Mouse (Mus musculus): ENCODE results near the gene Ano6.

The Ano6 gene

DNA sequence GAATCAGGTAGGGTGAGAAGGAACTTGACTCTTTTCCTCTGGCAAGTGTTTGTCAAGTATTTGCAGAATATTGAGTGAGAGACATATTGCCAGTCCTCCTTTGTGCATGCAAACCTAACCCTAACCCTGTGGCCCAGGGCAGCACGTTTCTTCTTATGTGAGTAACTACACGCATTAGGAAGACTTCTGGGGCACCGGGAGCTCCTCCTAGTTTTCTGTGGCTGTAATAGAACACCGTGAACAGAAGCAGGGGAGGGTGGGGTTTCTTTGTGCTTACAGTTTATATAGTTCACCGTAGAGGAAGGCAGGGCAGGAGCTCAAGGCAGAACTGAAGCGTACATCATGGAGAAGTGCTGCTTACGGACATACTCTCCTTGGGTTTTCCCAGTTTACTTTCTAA lies 65.3 kb downstream of the Ano6 start:
- no peak for DNase-seq (ENCODE audit: low spot score in 2 of 2)

DNA sequence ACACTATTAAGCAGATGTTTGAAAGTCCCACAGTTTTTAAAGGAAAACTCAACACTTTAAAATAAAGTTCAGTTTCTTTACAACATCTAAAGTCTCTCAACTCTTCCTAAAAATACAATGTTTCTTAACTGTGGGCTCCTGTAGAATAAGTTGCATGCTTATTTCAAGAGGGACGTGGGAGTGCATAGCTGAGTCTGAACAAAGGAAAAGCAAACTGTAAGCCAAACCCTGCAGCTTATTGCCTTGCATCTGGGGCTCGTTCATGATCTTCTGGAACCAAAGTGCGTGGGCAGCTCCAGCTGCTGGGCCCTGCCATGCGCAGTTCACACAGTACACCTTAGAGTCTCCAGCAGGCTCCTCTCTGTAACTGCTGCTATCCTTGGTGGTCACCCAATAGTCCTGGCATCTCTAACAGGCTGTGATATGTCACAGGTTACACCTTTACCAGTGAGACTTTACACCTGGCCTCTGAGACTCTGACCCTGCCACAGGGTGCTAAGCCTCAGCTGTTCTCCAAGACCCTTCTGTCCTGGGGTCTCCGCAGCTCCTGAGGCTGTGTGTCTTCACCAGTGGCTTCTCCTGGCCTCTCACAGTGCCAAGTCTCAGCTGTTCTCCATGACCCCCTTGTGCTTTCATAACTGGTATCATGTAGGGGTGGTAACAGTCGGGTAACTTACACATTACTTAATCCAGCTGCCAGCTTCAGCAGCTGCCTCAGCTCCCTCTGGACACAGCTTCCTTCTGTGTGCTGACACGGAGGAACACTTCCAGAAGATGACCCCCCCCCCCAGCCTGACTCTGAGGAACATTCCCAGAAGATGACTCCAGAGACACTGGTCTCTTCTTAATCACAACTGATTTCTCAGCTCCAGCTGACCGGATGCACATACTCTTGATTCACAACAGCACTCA lies 66.3 kb downstream of the Ano6 start:
- DNase-seq (ENCODE audit: low spot score in 2 of 2), result no peak

DNA sequence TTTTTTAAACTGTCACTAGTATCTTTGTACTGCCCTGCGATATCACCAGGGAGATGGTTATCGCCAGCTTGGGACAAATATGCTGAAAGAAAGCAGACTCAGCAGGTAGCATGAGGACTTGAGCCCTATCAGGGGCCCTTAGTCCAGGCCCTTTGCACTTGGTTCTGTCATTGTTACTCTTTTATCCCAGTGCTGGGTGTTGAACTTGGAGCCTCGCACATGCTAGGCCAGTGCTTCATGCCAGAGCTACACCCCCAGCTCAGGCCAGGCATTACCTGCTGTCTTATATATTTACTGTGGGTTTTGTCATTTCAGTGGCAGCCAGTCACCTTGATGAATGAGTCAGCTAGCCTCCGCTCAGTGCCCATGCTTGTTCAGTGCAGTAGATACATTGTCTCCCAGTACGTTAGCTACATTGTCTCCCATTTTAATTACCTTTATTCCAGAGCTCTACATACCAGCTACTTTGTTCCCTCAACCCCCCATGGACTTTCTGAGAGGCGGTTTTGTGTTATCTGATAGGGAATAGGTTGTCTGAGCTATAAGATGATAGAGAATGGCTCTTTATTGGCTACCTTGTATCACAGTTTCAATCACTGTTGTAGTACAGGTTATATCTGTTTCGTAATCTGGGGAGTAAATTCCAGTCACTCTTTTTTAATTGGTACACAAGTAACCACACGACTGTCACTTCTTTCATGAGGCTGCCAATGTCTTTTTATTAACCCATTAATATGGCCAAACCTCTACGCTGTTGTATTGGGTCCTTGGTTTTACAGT lies 68.4 kb downstream of the Ano6 start:
- DNase-seq (ENCODE audit: low spot score in 2 of 2), result no peak

DNA sequence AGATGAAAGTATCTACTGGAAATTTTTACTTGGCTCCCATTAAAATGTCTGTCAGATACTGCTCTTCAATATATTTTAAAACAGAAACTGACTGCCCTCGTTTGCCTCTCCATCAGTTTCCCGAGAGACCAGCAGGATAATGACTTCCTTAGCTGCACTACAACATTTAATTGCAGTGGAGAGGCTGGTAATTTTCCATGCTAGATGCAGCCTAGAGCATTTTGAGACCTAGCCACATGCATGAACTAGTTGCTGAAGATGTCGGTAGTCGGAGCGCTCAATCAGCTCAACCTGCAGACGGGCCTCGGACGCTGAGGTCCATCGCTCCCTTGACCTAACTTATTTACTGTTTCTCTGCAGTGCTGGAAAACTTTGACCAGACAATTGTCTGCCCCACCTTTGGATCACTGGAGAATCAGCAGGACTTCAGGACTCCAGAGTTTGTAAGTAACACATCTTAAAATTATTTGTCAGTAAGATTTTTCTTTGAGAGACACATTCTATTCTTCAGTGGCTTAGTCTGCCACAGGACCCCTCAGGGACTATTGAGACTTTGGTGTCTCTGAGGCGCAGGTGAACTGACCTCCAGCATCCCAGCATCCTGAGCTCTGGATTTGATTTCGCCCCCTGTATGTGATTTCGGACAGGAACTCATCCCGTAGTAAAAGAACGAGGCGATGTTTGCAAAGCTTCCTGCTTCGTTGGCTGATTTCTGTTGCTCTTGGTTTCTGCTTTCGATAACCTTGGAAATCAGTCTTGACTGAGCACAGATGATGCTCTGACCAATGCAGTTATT lies 73.4 kb downstream of the Ano6 start:
- no peak for DNase-seq (ENCODE audit: low spot score in 2 of 2)

DNA sequence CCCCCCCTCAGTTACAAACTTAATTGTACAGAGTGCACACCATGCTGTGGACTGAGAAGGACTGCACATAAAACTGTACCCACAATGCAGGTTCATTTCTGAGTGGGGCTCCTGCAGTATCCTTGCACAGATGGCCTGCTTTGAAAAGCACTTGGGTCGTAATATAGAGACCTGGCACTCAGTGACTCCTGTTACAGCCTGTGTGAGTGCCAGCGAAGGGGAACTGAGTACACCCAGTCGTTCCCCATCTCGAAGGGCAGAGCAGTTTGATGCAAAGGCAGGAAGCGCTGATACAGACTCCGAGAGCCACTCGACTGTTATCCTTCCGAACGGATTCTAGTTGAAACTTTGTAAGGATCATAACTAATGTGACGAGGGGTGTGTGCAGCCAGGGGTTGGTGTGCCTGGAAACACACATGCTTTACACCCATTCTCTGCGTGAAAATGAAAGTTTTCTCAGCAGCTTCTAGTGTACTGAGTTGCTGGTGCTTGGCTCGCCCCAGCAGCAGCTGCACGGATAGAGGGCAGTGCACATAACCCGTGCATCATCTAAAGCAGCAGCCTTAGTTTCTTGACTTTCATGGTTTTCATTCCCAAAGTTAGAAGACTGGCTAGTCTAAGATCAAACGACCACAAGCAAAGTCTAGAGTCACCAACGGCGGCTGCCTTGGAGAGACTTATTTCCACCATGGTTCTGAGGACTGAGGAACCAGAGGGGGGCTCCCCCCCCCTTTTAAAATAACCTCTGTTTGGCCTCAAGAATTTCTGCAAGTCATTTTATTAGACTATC lies 74.9 kb downstream of the Ano6 start:
- DNase-seq (ENCODE audit: low spot score in 2 of 2), result no peak

DNA sequence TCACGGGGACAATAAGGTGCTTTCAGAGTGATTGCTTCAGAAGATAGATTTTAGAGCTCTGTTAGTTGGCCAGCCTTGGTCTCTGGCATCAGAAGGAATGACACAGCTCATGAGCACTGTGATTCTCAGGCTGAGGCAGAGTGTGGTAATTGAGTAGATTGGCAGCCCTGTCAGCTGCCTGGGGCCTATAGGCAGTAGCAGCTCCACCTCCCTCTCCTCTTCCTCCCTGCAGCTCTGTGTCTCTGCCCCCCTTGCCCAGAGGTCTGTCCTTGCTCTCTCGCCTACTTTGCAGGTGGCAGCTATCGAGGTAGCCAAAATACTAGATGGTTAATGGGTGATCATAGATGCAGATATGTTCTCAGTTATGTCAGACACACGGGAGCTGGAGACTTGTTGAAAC lies 77.5 kb downstream of the Ano6 start:
- DNase-seq (ENCODE audit: low spot score in 2 of 2), result no peak

DNA sequence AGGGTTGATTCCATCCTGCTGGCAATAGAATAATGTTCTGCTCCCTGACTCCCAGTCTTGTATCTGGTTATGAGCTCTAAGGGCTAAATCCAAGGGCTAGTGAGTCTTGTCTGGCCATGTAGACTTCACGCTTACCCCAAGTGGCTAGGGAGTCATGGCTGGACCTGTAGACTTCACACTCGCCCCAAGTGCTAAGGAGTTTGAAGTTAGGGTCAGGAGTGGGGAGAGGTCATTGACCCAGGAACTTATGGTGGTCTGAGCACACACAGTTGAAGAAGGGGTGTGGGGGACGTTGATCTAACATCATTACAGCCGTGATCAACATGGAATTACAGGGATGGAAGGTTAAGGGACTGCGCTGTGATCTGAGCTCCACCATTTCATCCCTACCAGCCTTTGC lies 79.0 kb downstream of the Ano6 start:
- no peak for DNase-seq (ENCODE audit: low spot score in 2 of 2)

DNA sequence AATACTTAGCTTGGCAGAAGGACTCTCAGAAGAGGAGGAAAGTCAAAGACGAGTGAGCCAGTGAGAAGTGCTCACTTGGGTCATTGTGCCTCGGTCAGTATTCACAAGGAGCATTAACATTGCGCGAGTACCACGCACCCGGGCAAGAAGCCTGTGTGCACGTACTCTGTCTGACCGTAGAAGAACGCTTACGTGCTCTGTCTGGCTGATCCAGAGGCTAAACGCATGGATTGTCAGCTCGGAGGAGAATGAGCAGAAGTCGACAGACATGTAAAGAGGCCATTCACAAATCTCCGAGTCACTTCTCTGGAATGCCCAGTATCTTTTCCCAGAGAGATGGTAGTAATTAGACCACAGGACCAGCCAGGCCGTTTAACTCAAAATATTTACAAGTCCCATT lies 81.0 kb downstream of the Ano6 start:
- no peak for DNase-seq (ENCODE audit: low spot score in 2 of 2)

DNA sequence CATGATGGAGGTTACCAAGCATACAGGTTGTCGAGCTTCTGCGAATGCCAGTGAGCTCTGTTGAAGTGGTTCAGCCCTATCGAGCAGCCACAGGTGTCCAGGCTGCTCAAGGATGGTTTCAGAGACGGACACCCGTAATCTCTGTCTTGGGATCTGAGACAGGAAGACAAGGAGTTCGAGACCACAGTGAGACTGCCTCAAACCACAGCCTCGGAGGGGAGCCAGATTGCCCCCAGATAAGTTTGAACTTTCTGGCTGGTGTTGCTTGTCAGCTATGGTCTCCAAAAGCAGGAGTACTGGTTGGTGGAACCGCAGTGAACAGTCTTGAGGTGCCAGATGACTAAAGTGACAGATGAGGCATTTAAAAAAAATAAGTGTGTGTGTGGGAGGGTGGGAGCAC lies 81.8 kb downstream of the Ano6 start:
- no peak for DNase-seq (ENCODE audit: low spot score in 2 of 2)

DNA sequence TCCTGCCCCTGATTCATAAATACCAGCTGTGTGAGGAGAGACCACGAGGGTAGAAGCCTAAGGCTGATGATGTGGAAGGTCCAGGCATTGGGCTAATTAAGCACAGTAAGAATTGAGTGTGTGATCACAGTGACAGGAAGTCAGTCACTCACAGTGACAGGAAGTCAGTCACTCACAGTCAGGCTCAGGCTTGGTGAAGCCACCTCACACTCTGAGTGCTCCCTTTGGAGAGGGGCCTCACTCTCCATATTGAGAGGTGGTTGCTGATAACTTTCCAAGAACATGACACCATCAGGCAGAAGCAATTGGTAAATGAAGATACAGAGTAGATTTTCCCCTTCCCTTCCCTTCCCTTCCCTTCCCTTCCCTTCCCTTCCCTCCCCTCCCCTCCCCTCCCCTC lies 82.6 kb downstream of the Ano6 start:
- DNase-seq (ENCODE audit: low spot score in 2 of 2), result no peak

DNA sequence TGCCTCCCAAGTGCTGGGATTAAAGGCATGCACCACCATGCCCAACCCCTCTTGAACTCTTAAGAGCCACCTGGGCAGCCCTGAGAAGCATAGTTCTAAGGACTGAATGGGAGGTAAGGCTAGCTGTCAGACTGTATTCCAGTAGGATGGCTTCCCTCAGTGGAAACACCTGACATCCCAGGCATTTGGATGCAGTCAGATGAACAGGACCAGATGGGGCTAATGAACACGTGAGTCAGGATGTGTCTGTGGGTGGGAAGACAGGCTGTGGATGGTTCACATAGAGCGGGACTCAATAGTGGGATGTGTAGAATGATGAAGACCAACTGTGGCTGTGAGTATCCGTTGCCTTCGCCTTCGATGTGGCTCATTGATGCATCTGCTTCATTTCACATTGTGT lies 83.6 kb downstream of the Ano6 start:
- DNase-seq (ENCODE audit: low spot score in 2 of 2), result no peak

DNA sequence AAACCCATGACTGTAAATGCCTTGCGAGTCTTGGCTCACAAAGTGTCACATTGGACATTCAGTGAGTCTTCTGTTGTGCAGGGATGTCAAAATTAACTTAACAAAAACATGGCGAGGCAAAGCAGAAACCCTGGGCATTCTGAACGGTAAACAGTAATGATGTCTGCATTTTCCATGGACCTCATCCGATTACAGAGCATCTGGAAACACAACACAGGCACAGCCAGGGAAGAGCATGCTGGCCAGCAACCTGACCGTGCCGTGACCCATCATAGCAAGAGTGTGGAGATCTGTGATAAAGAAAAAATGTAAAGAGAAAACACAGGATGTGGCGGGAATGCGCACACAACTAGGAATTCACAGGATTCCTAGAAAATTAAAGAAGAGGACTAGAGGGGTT lies 84.1 kb downstream of the Ano6 start:
- DNase-seq (ENCODE audit: low spot score in 2 of 2), result no peak

DNA sequence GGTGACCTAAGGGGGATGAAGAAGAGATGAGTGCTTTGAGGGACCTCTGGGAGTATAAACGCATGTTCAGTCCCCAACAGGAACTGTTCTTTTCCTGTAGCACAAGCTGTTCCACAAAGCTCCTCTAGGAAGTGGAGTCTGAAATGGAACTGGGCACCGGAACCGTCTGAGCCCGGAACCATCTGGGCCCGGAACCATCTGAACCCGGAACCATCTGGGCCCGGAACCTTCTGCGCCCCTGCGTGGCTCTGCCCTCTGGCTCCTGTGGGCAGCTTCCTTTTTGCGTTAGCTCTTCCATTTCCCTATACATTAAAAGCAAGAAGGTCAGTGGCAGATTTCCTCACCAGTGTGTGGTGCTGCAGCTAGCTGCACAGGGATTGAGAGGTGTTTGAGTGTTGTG lies 85.3 kb downstream of the Ano6 start:
- no peak for DNase-seq (ENCODE audit: low spot score in 2 of 2)

DNA sequence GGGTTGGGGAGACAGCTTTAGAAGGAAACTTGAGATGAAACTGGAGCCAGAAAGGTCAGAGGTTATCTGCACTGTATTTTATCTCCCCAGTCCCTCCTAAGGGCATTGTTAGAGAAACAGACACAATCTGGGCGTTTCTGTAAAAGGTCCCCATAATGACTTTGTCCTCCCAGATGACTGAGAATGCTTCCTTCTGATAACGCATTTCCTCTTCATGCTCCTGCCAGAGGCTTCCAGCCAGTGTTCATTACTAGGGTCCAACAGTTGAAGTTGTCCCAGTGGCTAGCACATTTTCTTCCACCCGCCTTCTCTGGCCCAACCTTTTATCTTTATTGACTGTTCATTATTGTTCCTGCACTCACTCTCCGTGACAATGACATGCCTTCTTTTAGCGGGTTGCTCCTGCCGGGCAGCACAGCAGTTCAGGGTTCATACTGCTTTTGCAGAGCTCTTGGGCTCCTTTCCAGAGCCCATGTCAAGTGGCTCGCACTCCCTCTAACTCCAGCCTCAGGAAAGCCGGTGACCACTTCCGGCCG lies 90.0 kb downstream of the Ano6 start:
- DNase-seq (ENCODE audit: low spot score in 2 of 2), result peak; percentile 75 to 83

DNA sequence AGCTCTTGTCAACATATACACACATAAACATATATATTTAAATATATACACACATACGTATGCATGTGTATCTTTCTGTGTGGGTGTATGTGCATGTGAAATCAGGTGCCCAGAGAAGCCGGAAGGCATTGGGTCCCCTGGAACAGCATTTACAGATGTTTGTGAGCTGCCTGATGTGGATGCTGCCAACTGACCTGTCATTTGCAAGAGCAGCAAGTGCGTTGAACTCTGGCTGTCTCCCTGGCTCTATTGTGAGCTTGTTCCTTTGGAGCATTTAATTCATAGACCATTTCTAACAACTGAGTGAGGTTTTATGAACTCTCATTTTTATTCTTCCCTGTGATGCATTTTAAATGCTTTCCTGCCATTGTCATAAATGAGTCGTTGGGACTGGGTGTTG lies 91.8 kb downstream of the Ano6 start:
- DNase-seq (ENCODE audit: low spot score in 2 of 2), result no peak

DNA sequence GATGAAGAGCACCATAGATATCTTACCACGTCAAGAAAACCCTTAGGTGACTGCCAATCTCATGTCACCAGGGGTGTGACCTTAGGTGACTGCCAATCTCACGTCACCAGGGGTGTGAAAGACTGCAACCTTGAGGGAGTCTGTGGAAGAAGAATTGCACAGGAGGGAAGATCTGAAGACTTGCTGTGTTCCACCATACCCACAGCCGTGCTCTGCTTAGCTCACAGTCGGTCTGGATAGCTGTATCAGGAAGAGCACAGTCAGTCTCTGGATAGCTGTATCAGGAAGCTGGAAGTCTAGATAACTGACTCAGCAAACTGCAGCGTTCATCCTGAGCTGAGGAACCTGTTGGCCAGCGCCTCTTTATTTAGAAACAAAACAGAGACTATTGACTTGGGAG lies 92.9 kb downstream of the Ano6 start:
- DNase-seq (ENCODE audit: low spot score in 2 of 2), result no peak

DNA sequence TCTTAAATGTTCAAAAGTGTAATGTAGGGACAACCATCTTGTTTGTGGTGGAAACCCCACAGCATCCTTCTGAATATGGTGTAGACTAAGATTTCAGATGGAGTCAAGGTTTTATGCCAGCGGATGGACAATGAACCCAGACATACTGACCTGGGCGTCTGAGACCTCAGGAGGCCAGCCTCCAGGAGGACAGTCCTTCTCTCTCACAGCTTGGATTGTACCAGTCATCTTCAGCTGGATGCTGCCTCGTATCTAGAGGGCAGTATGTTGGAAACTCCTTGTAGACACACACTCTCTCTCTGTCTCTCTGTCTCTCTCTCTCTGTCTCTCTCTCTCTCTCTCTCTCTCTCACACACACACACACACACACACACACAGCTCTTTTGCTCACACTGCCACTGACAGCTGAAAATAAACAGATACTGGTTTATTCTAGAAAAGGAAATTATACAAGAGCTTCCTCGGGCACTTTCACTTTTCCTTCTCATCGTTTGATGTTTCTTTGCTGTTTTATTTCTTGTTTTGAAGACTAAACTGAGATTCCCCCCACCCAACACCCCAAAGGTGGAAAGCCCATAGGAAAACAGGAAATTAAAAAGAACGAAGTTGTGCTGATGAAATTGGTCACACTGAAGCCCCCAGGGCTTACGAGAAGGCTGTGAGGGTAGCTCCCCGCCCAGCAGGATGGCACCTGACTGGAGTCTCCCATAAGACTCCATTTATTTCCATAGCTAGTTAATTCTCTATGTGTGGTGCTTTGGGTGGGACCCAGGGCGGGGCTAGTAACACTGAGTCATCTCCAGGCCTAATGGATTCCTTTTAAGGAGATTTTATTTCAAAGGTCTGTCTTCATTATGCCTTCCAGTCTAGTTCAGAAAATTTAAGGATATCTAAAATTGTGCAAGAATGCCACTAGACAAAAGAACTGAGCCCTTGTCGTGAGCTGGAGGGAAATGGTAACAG lies 94.3 kb downstream of the Ano6 start:
- DNase-seq (ENCODE audit: low spot score in 2 of 2), result no peak

DNA sequence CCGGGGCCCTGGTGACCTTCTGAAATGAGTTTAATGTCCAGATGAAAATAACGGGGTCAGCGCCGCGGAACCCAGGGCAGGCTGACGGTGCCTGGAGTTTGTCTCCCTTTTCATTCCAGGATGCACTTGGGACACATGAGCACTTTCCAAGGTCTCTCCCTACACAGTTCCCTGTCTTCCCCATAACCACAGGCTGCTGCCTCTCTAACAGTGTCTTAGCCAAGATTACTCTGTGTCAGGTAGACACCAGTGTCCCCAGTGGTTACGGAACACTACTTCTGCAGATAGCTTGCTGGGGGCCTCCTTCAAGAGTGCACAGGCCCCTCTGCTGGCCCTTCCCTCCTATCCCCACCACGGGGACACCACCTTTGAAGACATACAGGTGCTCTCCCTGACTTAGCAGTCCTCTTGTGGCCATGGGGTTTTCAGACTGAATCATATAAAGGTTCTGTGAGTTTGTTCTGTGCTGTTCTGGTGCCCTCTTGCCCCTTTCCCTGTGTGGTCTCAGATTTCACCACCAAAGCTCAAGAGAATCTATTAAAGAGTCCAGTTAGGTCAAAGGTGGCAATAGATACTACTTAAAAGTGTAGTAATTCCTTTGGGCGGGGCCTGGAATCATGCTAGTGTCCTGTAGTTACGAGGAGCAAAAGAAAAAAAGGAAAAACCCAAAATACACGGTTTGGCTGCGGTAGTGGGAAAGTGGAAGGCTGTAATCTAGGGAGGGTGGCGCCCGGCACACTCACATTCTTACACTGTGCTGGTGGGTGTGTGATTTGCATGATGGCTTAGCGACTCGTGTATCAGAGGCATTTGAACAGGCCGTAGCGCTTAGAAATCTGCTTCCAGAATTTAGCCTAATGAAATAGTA lies 95.5 kb downstream of the Ano6 start:
- DNase-seq (ENCODE audit: low spot score in 2 of 2), result no peak

DNA sequence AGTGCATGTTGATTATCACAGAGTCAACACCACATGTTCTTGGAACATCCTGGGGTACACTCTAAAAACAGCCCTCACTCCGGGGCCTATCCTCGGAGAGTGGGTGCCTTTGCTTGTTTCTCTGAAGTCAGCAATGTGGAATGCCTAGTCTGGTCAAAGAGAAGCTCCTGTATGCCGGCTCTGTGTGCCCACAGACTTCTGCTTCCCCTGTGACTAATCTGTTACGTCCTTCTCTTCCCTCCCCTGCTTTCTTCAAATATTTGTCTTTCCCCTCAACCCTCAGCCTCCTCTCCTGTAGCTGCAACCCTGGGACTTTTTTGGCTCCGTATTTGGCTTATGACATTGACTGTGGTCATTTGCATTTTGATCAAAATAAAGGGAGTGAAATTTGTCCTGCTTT lies 96.7 kb downstream of the Ano6 start:
- peak in 1 of 2 experiments; percentile 46 for DNase-seq (ENCODE audit: low spot score in 2 of 2)
